Mouse (Mus musculus) layer of hippocampus, adult 2 months (tissue): ENCODE results near the gene Evc. TPM values are rescaled to one million over a fixed set of nuclear protein-coding genes. Genes with fewer than 3 reads are reported as not detected.

ENCODE experiments used
- DNase-seq, 2 experiments: peaks; one replicate each; pipeline ENCODE4 v3.0.0; 2022; ENCODE audit warnings: low spot score in 2 of 2
- H3K27ac ChIP-seq: fragments of 200-600 bp; 2 replicates; pipeline ENCODE4 v1.8.1; 2022
- H3K4me3 ChIP-seq: fragments of 200-600 bp; 2 replicates; pipeline ENCODE4 v1.8.1; 2022; ENCODE audit warnings: mild to moderate bottlenecking
- CTCF ChIP-seq: fragments of 200-600 bp; conservative IDR thresholded peaks from 2 replicates; pipeline ENCODE4 v1.8.1; 2022; ENCODE audit warnings: antibody characterized with exemption, mild to moderate bottlenecking, moderate library complexity
- long read RNA-seq, 2 experiments: library from polyadenylated mRNA; stranded (forward); transcript quantifications; one replicate each; pipeline ENCODE4 v2.0.0; 2021; ENCODE audit warnings: borderline mapping rate in 2 of 2
- total RNA-seq, 2 experiments: library from RNA; stranded (reverse); gene quantifications; 2 replicates each; pipeline ENCODE4 v1.2.3; 2021

Gene Evc
- 10 to 100 TPM; 16.4 to 16.8 TPM for total RNA-seq
- long read RNA-seq, experiment 1, partial matches to known transcripts: 1 of 7 reads
- long read RNA-seq, experiment 1, other reads (novel, unspliced or antisense): 6 of 7 reads
- long read RNA-seq, experiment 2, full-length matches to known transcripts: 2 of 5 reads
- long read RNA-seq, experiment 2, partial matches to known transcripts: 3 of 5 reads
- long read RNA-seq, experiment 2, other reads (novel, unspliced or antisense): 0 of 5 reads

GRCm38 (mm10) chr5:37336485-37337105 lies at the start of gene Evc:
Gene Evc, minus strand, starts transcription at chr5:37336894.
- TF ChIP-seq CTCF: 0 out of 2 replicates have a peak, but pooled peaks have one; percentile 11
- peak within 1 kb of the TSS; percentile 81 for H3K27ac ChIP-seq
- peak in 1 of 2 experiments; percentile 39 for DNase-seq
- H3K4me3 ChIP-seq: peak within 1 kb of the TSS; percentile 72

- Histone ChIP-seq H3K27ac (no peak overlapping the region), H3K4me3 (no peak overlapping the region)
- TF ChIP-seq CTCF: peak; percentile 24
- no peak for DNase-seq
These were observed 46.9 kb upstream of the Evc start for GRCm38 (mm10) chr5:37383570-37383969.

GRCm38 (mm10) chr5:37380641-37381040 lies 43.9 kb upstream of the Evc start:
- no peak overlapping the region for H3K4me3 ChIP-seq
- no peak for TF ChIP-seq CTCF
- DNase-seq: no peak
- no peak overlapping the region for H3K27ac ChIP-seq

GRCm38 (mm10) chr5:37377376-37377775 lies 40.7 kb upstream of the Evc start:
- no peak for DNase-seq
- no peak for TF ChIP-seq CTCF
- H3K27ac ChIP-seq: no peak overlapping the region
- no peak overlapping the region for H3K4me3 ChIP-seq

- Histone ChIP-seq H3K27ac (no peak overlapping the region), H3K4me3 (no peak overlapping the region)
- no peak for DNase-seq
- no peak for TF ChIP-seq CTCF
These were observed 32.1 kb upstream of the Evc start for GRCm38 (mm10) chr5:37368796-37369195.

GRCm38 (mm10) chr5:37365751-37366150 lies 29.1 kb upstream of the Evc start:
- peak in 1 of 2 experiments; percentile 13 for DNase-seq
- H3K4me3 ChIP-seq: no peak overlapping the region
- no peak overlapping the region for H3K27ac ChIP-seq
- peak; percentile 22 for TF ChIP-seq CTCF

- no peak overlapping the region for H3K4me3 ChIP-seq
- no peak for DNase-seq
- H3K27ac ChIP-seq: no peak overlapping the region
- no peak for TF ChIP-seq CTCF
These were observed 26.6 kb upstream of the Evc start for GRCm38 (mm10) chr5:37363284-37363683.

- H3K4me3 ChIP-seq: no peak overlapping the region
- H3K27ac ChIP-seq: no peak overlapping the region
- TF ChIP-seq CTCF: no peak
- no peak for DNase-seq
These were observed 25.9 kb upstream of the Evc start for GRCm38 (mm10) chr5:37362618-37363017.

GRCm38 (mm10) chr5:37356027-37356426 lies 19.3 kb upstream of the Evc start:
- DNase-seq: no peak
- H3K27ac ChIP-seq: no peak overlapping the region
- TF ChIP-seq CTCF: no peak
- H3K4me3 ChIP-seq: no peak overlapping the region

- H3K27ac ChIP-seq: no peak overlapping the region
- no peak overlapping the region for H3K4me3 ChIP-seq
- peak; percentile 92 for TF ChIP-seq CTCF
- peak in 1 of 2 experiments; percentile 63 for DNase-seq
These were observed 17.7 kb upstream of the Evc start for GRCm38 (mm10) chr5:37354385-37354784.

GRCm38 (mm10) chr5:37351791-37352190 lies 15.1 kb upstream of the Evc start:
- no peak for DNase-seq
- H3K4me3 ChIP-seq: no peak overlapping the region
- no peak overlapping the region for H3K27ac ChIP-seq
- TF ChIP-seq CTCF: no peak

- H3K27ac ChIP-seq: no peak overlapping the region
- no peak overlapping the region for H3K4me3 ChIP-seq
- no peak for TF ChIP-seq CTCF
- no peak for DNase-seq
These were observed 7.3 kb upstream of the Evc start for GRCm38 (mm10) chr5:37343962-37344361.

GRCm38 (mm10) chr5:37338288-37338687 lies 1.6 kb upstream of the Evc start, which contains the start of gene Evc2:
Gene Evc2, plus strand, starts transcription at chr5:37338499.
- peak; percentile 72 to 85 for DNase-seq
- Histone ChIP-seq H3K4me3 (peak within 1 kb of the TSS; percentile 72), H3K27ac (peak within 1 kb of the TSS; percentile 81)
- peak; percentile 56 for TF ChIP-seq CTCF

- H3K27ac ChIP-seq: peak overlapping the region; percentile 81
- no peak for TF ChIP-seq CTCF
- DNase-seq: no peak
- H3K4me3 ChIP-seq: peak overlapping the region; percentile 62
These were observed 1.0 kb upstream of the Evc start for GRCm38 (mm10) chr5:37337696-37338095.
